ENCODE assay signal across 15 mouse cellular contexts in the genomic region with DNA sequence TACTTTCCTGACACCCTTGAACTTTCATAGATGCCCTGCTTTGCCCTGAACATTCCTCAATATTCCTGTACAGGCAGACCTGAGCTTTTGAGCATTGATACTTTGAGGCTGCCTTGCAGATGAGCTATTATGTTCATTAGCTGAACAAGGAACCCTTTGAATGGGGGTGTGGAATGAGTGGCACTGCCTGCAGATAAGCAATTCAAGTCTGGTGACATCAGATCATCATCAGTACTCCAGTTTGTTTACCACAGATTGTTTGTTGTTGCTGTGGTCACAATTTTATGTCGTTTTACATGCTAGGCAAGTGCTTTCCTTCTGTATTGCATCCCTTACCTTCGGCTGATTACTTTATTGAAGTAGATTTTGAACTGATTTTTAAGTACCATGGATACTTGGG.
"Had no signal": no experiment of that assay in that cellular context is flagged by ENCODE, and none has a peak within 500 bp of the region (broad histone marks: within the 10 kb centered on the region; RNA-seq: fewer than 3 reads in every experiment).

No protein-coding gene starts in this region.

- DNase-seq: kidney, adult 18-20 months; kidney, postnatal 25 days; liver; lung, adult 18-20 months; lung, postnatal 10 days; lung, postnatal 4 days; right cerebral cortex, adult 18-20 months; right cerebral cortex, postnatal 14 days; right cerebral cortex, postnatal 4 days; thymus, postnatal 25 days had no signal

- ATAC-seq: inflammation-experienced regulatory T-cells, adult 6 months; intestine, embryonic 16.5 days; liver, embryonic 12.5 days; midbrain, embryonic 13.5 days; midbrain, embryonic 16.5 days had no signal
